Mouse (Mus musculus): ENCODE data around the gene 4930480E11Rik. TPM values are rescaled to one million over a fixed set of nuclear protein-coding genes. Genes with fewer than 3 reads are reported as not detected.
"Not testable (repeated sequence)": the region's sequence is repeated elsewhere in the genome, so short reads cannot be mapped to it uniquely, and the experiment has no call there.

The 4930480E11Rik gene
- polyA plus RNA-seq (2015; fragmentation: Nextera tagmentation; extraction: Ambion mirVana) = not detected in 2 replicates

DNA sequence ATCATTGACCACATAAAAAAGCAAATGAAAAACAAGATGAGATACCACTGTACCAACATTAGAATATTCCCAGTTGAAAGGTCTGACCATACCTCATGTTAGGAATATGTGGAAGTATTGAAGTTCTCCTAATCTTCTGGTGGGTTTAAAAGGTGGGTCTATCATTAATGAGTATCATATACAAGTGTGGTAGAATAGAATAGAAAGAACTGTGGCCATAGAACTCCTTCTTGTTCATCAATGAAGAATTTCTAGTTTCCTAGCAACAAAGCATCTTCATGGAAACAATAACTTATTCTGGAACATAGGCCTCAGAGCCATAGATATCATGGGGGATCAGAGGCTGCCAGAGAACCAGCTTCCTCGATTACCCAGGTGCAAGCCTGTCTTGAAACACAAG, at the start of gene 4930480E11Rik:
Gene 4930480E11Rik (plus strand): TSS at position 301 of the 400 bp plus-strand sequence.
- Histone ChIP-seq H3K27ac (no peak within 1 kb of the TSS), H3K36me3 (no peaks in the 10 kb centered on the region), H3K4me2 (no peak within 1 kb of the TSS), H3K4me3 (replicated peaks) (no peak within 1 kb of the TSS), H3K4me1 (no peaks in the 10 kb centered on the region), H3K9ac (no peak within 1 kb of the TSS), H3K27me3 (no peaks in the 10 kb centered on the region), H3K9me3 (replicated peaks) (0 out of 2 replicates have a peak, but pooled peaks cover 6% of the 10 kb centered on the region)
- ATAC-seq (replicated peaks; ENCODE audit: low FRiP score) = no peak
- WGBS = 50% methylated on average over 1 of the region's 1 CpGs

DNA sequence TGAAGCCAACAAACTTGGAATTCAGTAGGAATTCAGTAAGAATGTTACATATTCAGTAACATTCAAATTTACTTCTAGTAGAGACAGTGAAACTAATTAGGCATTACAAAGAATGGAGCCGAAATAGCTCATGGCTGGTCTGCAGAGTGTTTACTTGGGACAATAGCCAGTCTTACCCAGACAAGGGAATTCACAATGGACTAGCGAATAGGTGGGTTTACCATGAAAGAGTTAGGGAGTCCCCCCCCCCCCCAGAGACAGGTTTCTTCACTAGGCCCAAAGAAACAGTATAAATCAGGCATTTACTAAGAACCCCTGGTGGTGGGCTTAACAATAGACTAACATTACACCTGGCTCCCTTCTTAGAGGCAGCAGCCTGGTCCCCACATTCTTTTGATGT, 33.9 kb downstream of the 4930480E11Rik start:
- H3K9ac ChIP-seq; H3K9me3 ChIP-seq (replicated peaks); H3K4me3 ChIP-seq (replicated peaks); H3K27me3 ChIP-seq; H3K27ac ChIP-seq; H3K36me3 ChIP-seq; H3K4me1 ChIP-seq; H3K4me2 ChIP-seq; ATAC-seq (replicated peaks; ENCODE audit: low FRiP score): not testable (repeated sequence)
- 81% methylated on average over 2 of the region's 2 CpGs for WGBS

Other genes starting within 250 kb of the 4930480E11Rik start
- not detected in 2 replicates for gene Gm5938, start 244.2 kb upstream of the 4930480E11Rik start, polyA plus RNA-seq (2015; fragmentation: Nextera tagmentation; extraction: Ambion mirVana)
- not detected in 2 replicates for gene Obp1b, start 182.9 kb upstream of the 4930480E11Rik start, polyA plus RNA-seq (2015; fragmentation: Nextera tagmentation; extraction: Ambion mirVana)
- gene Gm14743, start 123.7 kb upstream of the 4930480E11Rik start, polyA plus RNA-seq (2015; fragmentation: Nextera tagmentation; extraction: Ambion mirVana) = not detected in 2 replicates
- gene Prrg1, start 214.3 kb downstream of the 4930480E11Rik start, polyA plus RNA-seq (2015; fragmentation: Nextera tagmentation; extraction: Ambion mirVana) = 9.5 and 9.6 TPM in 2 replicates

Measured in kidney, embryonic 15.5 days (tissue).